Mouse (Mus musculus): Measurements from ENCODE around the gene Rbbp6. TPM values are rescaled to one million over a fixed set of nuclear protein-coding genes. Genes with fewer than 3 reads are reported as not detected.

Gene Rbbp6
- polyA plus RNA-seq, 1 experiment from 2014 or later = 13.3 TPM

DNA sequence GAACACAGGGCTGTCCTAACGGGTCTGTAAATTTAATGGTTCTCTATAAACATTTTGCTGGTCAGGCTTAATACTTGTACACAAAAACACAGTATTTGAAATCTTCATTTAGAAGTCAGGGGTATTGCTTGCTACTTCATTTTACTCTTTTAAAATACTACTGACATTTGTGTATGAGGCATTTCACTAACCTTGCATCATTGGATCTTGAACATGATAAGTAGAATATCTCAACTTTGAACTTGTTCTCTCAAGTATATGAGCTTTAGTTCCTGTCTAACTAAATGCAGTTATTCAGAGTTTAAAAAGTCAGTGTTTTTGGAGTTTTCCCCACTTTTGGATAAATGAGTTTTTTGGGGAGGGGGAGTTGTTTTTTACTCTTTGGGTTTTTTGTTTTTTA is 14.0 kb downstream of the Rbbp6 start:
- WGBS = 55% methylated on average over 1 of the region's 1 CpGs
- no peaks in the 10 kb centered on the region for H3K36me3 ChIP-seq (ENCODE audit: control insufficient read depth, insufficient read depth, low read length)
- DNase-seq (ENCODE audit: low spot score) = no peak

DNA sequence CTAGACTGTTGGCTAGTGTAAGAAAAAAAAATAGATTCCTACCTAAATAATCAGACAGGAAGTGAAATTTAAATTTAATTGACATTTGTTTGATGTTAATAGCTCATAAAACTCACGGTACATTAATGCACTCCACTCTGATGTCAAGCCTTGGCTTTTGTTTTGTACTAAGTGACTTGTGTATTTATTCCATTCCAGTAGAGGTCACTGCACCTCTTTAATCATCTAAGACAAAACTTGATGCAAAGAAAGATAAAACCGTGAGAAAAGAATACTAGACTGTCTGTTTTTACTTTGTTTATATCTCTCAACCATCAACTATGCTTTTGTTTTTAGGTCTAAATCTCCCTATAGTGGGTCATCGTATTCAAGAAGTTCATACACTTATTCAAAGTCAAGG is 32.7 kb downstream of the Rbbp6 start:
- Histone ChIP-seq H3K9me3 (ENCODE audit: control insufficient read depth, low read length) (no peaks in the 10 kb centered on the region), H3K27me3 (ENCODE audit: control insufficient read depth, insufficient read depth, low read length) (no peaks in the 10 kb centered on the region), H3K4me2 (replicated peaks; ENCODE audit: low read depth) (no peak overlapping the region), H3K9ac (ENCODE audit: low read length) (no peak overlapping the region), H3K4me3 (ENCODE audit: low read depth, low read length) (no peak overlapping the region), H3K27ac (replicated peaks) (no peak overlapping the region), H3K4me1 (replicated peaks; ENCODE audit: control insufficient read depth, insufficient read depth) (no peaks in the 10 kb centered on the region), H3K36me3 (ENCODE audit: control insufficient read depth, insufficient read depth, low read length) (peaks cover 37% of the 10 kb centered on the region)
- no peak for DNase-seq (ENCODE audit: low spot score)
- 49% methylated on average over 3 of the region's 3 CpGs for WGBS
- ATAC-seq (ENCODE audit: low FRiP score, low TSS enrichment) = no peak
- no peak for TF ChIP-seq EP300 (optimal IDR thresholded peaks at IDR 0.05)
- peak; percentile 36 for TF ChIP-seq CTCF (IDR thresholded peaks at IDR 0.05; ENCODE audit: low read depth)

More for the DNA sequence above, 14.0 kb downstream of the Rbbp6 start:
- H3K4me1 ChIP-seq (replicated peaks; ENCODE audit: control insufficient read depth, insufficient read depth) = no peaks in the 10 kb centered on the region
- H3K4me2 ChIP-seq (replicated peaks; ENCODE audit: low read depth) = no peak overlapping the region
- H3K27ac ChIP-seq (replicated peaks) = no peak overlapping the region
- no peak overlapping the region for H3K4me3 ChIP-seq (ENCODE audit: low read depth, low read length)
- ATAC-seq (ENCODE audit: low FRiP score, low TSS enrichment) = no peak
- no peaks in the 10 kb centered on the region for H3K27me3 ChIP-seq (ENCODE audit: control insufficient read depth, insufficient read depth, low read length)
- TF ChIP-seq CTCF (IDR thresholded peaks at IDR 0.05; ENCODE audit: low read depth) (no peak), EP300 (optimal IDR thresholded peaks at IDR 0.05) (no peak)
- H3K9ac ChIP-seq (ENCODE audit: low read length) = no peak overlapping the region
- no peaks in the 10 kb centered on the region for H3K9me3 ChIP-seq (ENCODE audit: control insufficient read depth, low read length)

- DNase-seq (ENCODE audit: low spot score) (no peak), ATAC-seq (ENCODE audit: low FRiP score, low TSS enrichment) (no peak)
- H3K27me3 ChIP-seq (ENCODE audit: control insufficient read depth, insufficient read depth, low read length) = no peaks in the 10 kb centered on the region
- no peak overlapping the region for H3K4me3 ChIP-seq (ENCODE audit: low read depth, low read length)
- peaks cover 42% of the 10 kb centered on the region for H3K36me3 ChIP-seq (ENCODE audit: control insufficient read depth, insufficient read depth, low read length)
- H3K4me1 ChIP-seq (replicated peaks; ENCODE audit: control insufficient read depth, insufficient read depth) = no peaks in the 10 kb centered on the region
- TF ChIP-seq CTCF (IDR thresholded peaks at IDR 0.05; ENCODE audit: low read depth) (no peak), EP300 (optimal IDR thresholded peaks at IDR 0.05) (no peak)
- H3K27ac ChIP-seq (replicated peaks) = no peak overlapping the region
- no peaks in the 10 kb centered on the region for H3K9me3 ChIP-seq (ENCODE audit: control insufficient read depth, low read length)
- no peak overlapping the region for H3K4me2 ChIP-seq (replicated peaks; ENCODE audit: low read depth)
- 81% methylated on average over 11 of the region's 11 CpGs for WGBS
- H3K9ac ChIP-seq (ENCODE audit: low read length) = no peak overlapping the region
Observed at GRCm38 (mm10) chr7:122999871-123000396, 34.4 kb downstream of the Rbbp6 start.

DNA sequence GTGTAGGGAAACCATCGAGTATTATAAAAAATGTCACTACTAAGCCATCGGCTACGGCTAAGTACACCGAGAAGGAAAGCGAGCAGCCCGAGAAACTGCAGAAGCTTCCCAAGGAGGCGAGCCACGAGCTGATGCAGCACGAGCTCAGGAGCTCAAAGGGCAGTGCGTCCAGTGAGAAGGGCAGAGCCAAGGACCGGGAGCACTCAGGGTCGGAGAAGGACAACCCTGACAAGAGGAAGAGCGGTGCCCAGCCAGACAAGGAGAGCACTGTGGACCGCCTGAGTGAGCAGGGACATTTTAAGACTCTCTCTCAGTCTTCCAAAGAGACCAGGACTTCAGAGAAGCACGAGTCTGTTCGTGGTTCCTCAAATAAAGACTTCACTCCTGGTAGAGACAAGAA is 35.3 kb downstream of the Rbbp6 start:
- Histone ChIP-seq H3K27ac (replicated peaks) (no peak overlapping the region), H3K36me3 (ENCODE audit: control insufficient read depth, insufficient read depth, low read length) (peaks cover 36% of the 10 kb centered on the region), H3K4me1 (replicated peaks; ENCODE audit: control insufficient read depth, insufficient read depth) (no peaks in the 10 kb centered on the region), H3K9me3 (ENCODE audit: control insufficient read depth, low read length) (no peaks in the 10 kb centered on the region), H3K4me2 (replicated peaks; ENCODE audit: low read depth) (no peak overlapping the region), H3K27me3 (ENCODE audit: control insufficient read depth, insufficient read depth, low read length) (no peaks in the 10 kb centered on the region), H3K4me3 (ENCODE audit: low read depth, low read length) (no peak overlapping the region), H3K9ac (ENCODE audit: low read length) (no peak overlapping the region)
- WGBS = 95% methylated on average over 16 of the region's 16 CpGs
- ATAC-seq (ENCODE audit: low FRiP score, low TSS enrichment) (no peak), DNase-seq (ENCODE audit: low spot score) (no peak)
- TF ChIP-seq EP300 (optimal IDR thresholded peaks at IDR 0.05) (no peak), CTCF (IDR thresholded peaks at IDR 0.05; ENCODE audit: low read depth) (no peak)

- no peak overlapping the region for H3K27ac ChIP-seq (replicated peaks)
- H3K4me2 ChIP-seq (replicated peaks; ENCODE audit: low read depth) = no peak overlapping the region
- TF ChIP-seq EP300 (optimal IDR thresholded peaks at IDR 0.05) (no peak), CTCF (IDR thresholded peaks at IDR 0.05; ENCODE audit: low read depth) (no peak)
- H3K27me3 ChIP-seq (ENCODE audit: control insufficient read depth, insufficient read depth, low read length) = no peaks in the 10 kb centered on the region
- no peak for DNase-seq (ENCODE audit: low spot score)
- WGBS = 78% methylated on average over 20 of the region's 20 CpGs
- no peak for ATAC-seq (ENCODE audit: low FRiP score, low TSS enrichment)
- H3K9ac ChIP-seq (ENCODE audit: low read length) = no peak overlapping the region
- no peaks in the 10 kb centered on the region for H3K4me1 ChIP-seq (replicated peaks; ENCODE audit: control insufficient read depth, insufficient read depth)
- H3K4me3 ChIP-seq (ENCODE audit: low read depth, low read length) = no peak overlapping the region
- H3K9me3 ChIP-seq (ENCODE audit: control insufficient read depth, low read length) = no peaks in the 10 kb centered on the region
- H3K36me3 ChIP-seq (ENCODE audit: control insufficient read depth, insufficient read depth, low read length) = peaks cover 36% of the 10 kb centered on the region
Observed at GRCm38 (mm10) chr7:123001341-123002027, 36.0 kb downstream of the Rbbp6 start.

DNA sequence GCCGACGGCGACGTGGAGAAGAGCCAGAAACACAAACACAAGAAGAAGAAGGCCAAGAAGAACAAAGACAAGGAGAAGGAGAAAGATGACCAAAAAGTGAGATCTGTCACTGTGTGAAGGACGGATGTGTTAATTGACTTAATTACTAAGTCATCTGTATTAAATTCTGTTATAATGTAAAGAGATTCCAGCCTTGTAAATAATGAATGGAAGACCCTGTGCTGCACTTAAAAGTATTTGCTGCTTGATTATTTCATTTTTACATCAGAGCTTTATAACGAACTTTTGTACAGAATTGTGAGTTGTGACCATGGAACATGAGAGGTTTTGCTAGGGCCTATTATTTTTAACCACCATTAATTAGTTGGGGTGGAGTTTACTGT is 36.5 kb downstream of the Rbbp6 start:
- 95% methylated on average over 6 of the region's 6 CpGs for WGBS
- Histone ChIP-seq H3K9ac (ENCODE audit: low read length) (no peak overlapping the region), H3K9me3 (ENCODE audit: control insufficient read depth, low read length) (no peaks in the 10 kb centered on the region), H3K4me2 (replicated peaks; ENCODE audit: low read depth) (no peak overlapping the region), H3K4me1 (replicated peaks; ENCODE audit: control insufficient read depth, insufficient read depth) (no peaks in the 10 kb centered on the region), H3K4me3 (ENCODE audit: low read depth, low read length) (no peak overlapping the region), H3K27ac (replicated peaks) (no peak overlapping the region), H3K36me3 (ENCODE audit: control insufficient read depth, insufficient read depth, low read length) (peaks cover 36% of the 10 kb centered on the region), H3K27me3 (ENCODE audit: control insufficient read depth, insufficient read depth, low read length) (no peaks in the 10 kb centered on the region)
- DNase-seq (ENCODE audit: low spot score) = no peak
- ATAC-seq (ENCODE audit: low FRiP score, low TSS enrichment) = no peak
- TF ChIP-seq CTCF (IDR thresholded peaks at IDR 0.05; ENCODE audit: low read depth) (no peak), EP300 (optimal IDR thresholded peaks at IDR 0.05) (no peak)
